Mouse (Mus musculus) kidney, postnatal 10 days (tissue): ENCODE measurements around the gene Rbms3.

Source experiments
- DNase-seq: peaks from one replicate; pipeline ENCODE4 v3.0.0; 2021; ENCODE audit warnings: mixed read lengths

Gene Rbms3

DNA sequence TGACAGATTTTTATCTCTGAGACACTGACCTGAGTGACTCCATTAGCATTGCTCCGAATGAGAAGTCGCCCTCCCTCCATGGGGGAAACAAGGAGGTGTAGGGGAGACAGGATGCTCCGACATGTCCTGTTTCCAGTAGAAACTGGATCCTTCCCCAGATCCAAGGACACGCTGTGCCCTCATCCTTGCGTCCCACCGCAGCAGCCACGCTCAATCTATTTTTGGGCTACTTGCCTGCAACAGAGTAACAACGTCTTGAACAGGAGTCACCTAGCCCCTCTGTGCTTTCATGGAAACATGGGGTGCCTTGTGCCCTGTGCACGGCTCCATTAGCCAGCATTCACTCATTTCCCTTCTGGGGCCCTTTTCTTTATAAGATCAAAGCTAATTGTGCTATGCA, at the start of gene Rbms3:
TSS of gene Rbms3 (minus strand) at position 143 of the 400 bp plus-strand sequence.
- DNase-seq: no peak

DNA sequence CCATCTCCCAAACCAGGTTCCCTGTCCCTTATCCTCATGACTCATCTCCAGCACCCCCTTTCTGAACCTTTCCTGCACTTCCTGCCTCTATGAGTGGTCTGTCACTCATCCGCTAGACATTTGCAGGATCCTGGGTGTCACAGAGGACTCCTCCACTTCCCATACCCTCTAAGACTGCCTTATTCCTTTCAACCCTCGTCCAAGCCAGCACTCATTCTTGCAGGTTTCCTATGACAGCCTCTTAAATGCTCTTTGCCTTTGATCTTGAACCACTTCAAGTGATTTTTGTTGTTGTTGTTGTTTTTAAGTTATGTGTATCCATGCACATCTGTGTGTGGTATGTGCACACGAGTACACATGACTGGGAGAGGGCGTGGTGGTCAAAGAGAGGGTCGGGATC, 43.6 kb upstream of the Rbms3 start:
- no peak for DNase-seq

DNA sequence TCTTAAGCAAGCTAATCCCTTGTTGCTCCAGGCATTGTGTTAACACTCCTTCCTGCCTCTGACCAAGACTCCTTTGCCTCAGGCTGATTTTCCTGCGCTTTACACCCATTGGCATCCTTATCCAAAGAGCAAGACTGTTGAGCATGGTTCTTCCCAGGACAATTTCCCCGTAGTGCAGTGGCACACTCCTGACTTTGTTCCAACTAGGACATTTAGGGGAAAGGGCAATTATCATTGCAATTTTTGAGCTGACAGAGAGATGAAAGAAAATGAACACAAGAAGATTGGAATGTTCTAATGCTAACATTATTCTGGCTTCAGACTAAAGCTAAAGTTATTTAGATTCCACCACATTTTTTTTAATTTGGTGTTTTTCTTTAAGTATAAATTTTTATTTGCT, 24.9 kb upstream of the Rbms3 start:
- no peak for DNase-seq

DNA sequence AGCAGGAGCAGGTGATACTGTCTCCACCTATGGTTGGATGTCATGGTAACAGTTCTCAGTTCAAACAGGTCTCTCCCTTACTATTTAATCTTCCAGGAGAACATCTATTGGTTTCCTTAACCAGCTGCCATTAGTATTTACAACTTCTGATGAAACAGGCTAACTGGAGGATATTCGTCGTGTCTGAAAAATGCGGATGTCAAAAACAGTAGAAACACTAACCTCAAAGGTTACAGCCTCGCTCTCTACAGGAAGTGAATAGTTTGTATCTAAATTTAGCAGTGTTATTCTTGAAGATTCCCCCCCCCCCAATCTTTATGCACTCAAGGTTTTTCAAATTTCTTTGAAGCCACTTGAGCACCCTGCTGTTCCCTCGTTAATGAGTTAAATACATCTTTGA, 23.9 kb upstream of the Rbms3 start:
- DNase-seq: no peak

DNA sequence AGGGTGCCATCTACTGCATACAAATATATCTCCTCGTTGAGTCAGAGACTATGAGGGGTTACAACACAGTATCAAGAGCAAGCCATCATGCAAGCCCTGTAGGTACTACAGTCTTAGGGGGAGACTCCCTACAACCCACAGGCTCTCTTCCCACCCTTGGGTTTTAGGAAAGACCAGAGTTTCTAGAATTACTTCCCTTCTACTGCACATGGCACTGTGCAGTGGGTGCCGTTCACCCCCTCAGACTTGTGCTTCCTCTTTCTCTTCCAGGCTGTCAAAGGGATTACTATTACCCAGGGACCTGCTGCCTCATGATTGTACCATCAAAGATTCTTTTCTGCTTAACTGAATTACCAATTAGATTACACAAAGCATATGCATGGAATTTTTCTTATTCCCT, 16.4 kb upstream of the Rbms3 start:
- DNase-seq: no peak

DNA sequence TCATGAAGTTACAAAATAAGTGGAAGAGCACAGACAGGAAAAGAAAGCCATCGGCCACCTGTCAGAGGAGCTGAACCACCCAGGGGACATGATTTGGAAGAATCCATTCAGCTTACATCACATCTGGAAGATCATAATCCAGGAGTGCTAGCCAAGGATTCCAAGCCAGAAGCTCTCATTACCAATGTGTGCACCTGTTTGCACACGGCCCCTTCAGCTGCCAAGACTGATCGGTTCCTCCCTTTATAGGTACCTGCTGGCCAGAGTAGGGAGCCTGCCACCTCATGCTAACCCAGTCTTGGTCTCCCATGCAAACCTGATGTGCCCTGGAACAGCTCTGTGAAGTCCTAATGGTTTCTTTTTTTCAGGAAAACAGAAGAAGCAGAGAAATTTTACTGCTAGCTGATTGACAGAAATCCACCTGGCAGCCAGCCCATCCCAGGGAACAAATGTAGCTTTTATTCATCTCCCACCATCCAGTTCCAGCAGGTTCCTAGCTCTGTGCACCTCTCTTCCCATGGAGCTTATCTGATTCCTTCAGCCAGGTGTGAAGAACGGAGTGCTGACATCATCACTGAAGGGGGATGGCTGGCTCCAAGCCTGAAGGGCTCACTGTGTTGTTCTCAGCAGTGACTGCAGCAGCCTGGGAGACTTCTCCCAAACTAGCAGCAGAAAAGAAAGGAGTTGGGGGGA, 11.5 kb upstream of the Rbms3 start:
- DNase-seq: peak; percentile 24

DNA sequence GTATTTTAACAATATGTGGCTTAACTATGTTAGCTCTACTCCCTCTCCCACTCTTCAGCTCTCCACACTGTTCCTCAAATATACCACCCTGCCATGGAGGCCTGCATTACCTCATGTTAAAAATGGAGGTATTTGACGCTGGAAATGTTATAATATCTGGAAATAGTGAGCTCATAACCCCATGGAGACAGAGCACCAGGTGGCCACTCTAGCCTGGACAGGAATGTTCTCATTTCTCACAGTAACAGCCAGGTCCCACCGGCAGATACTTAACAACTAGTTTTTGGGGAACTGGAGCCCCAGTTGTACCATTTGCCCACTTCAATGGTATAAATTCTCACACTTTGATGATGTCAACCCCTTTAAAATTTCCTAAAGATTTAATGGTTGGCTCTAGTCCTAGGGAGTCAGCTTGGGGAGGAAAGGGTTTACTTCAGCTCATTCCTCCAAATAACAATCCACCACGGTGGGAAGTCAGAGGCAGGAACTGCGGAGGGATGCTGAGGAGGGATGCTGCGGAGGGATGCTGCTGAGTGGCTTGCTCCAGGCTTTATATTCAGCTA, 9.0 kb upstream of the Rbms3 start:
- DNase-seq: no peak

DNA sequence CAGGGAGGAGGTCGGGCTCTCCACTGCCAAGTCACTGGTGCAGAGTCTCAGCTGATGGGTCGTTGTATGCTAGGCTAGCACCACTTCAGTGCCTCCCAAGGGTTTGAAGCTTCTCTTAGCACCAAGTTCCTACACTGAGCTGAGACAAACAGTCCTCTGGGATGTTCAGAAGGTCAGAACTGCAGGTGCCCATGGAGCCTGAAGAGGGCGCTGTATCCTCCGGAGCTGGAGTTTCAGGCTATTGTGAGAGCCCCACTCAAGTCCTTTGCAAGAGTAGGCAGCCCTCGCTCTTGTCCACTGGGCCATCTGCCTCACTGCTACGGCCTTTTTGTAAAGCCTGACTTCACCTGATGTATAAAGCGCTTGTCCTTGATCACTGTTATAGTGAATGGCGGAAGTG, 6.8 kb upstream of the Rbms3 start:
- no peak for DNase-seq

DNA sequence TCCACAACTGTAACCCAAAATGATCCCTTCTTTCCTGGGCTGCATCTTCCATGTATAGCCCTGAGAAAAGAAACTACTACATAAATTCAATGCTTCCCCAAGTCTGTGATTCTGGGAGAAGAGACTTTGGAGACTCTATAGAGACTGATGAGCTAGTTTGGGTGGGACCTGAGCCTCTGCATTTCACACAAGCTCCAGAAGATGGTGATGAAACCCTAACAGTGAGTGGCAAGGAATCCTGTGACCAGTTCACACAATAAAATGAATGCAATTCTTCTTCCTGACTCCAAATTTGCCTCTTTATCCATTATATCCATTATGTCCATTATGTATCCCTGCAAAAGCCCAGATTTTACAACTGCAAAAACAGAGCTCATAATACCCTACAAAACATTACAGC, 2.5 kb downstream of the Rbms3 start:
- DNase-seq: no peak

DNA sequence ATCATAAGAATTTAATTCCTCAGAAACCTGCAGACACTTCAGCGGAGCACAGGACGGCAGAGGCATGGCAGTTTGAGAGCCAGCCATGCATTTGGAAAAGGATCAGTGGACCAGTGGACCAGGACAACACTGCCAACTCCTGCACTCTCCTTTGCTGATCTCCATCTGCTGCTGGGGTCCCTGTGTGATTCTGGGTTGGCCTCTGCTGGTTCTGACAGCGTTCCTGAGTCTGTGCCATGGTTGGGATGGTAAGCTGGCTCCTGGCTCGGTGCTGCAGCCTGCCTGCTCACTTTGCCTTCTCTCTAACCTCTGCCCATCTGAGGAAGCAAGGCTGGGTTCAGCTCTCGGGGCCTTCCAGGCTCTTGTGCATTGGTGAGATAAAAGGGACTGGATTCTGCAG, 28.9 kb downstream of the Rbms3 start:
- DNase-seq: no peak

DNA sequence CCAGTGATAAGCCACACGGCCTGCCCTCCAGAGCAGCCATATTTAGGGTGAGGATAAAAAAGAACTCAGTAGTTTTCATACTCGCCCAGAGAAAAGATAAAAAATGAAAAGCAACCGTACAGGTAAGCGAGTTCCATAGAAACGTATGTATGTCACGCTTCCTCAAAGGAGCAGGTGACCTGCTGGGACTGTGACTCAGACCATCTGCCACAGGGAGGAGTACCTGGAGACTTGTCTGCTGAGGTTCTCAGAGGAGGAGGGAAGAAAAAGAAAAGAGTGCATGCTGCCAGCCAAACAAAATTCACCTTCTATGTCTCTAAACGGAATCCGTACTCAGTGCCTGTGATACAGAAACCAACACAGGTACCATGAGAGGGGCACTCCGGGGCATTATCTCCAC, 30.4 kb downstream of the Rbms3 start:
- DNase-seq: no peak

DNA sequence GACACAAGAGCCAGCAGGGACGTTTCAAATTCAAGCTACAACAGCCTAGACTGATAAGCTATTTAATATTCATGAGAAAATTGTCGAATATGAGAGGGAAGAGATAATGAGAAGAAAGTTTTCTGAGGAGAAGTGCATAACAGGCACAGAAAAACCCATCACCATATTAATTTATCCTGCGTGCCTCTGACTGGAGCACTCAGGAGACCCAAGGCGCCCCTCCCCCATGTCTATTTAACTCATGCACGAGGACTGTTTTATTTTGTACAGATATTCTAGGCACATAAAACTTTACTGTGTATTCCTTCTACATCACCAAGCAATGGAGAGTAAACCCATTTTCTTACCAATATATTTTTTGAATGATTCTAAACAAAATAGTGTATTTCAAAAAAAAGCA, 33.6 kb downstream of the Rbms3 start:
- no peak for DNase-seq

DNA sequence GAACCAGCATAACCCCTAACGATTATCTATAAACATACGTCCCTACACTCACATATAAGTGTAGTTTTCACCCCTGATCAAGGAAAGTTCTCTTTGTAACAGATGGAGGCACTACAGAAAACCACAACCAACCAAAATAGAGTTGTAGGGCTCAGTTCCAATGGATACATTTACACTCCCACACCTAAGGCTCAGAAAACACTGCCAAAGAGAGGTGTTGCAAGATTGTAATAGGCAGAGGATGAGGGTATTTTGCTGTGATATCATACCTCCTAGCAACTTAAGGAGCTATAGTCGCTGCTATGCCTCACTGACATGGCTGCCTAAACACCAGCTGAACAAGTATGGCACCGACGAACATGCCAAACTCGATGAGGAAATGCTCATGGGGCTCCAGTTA, 44.4 kb downstream of the Rbms3 start:
- no peak for DNase-seq

DNA sequence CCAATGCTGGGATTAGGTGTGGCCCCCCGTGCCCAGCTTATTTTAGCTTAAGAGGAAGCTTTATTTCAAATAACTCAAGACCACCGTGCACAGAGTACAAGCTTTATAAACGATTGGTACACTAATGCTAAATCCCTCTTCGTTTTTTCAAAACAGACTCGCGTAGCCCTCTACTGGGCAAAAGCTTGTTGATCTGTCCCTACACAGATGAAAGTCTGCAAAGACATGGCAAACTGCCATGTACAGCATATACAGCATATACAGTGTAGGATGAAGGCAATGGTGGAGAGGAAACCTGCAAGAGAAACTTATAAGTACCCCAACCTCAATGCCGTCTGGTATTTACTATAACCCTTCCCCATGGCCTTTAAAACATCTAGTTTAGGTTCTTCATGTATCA, 46.1 kb downstream of the Rbms3 start:
- DNase-seq: peak; percentile 54

DNA sequence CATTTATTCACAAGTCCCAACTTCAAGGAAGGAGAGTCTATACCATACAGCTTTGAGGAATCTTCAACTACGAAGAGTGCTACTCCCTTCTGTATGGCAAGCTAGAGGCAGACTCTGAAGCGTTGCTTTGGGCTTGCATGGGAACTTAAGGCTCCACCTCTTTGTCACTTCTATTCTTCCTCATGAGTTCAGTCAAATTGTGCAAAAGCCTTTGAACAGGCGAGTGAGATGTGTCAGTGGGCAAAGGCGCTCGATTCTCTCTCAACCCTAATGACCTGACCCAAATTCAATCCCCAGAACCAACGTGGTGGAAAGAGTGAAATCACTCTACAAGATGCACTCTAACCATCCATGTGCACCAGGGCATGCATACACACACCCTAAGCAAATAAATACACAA, 47.1 kb downstream of the Rbms3 start:
- no peak for DNase-seq

DNA sequence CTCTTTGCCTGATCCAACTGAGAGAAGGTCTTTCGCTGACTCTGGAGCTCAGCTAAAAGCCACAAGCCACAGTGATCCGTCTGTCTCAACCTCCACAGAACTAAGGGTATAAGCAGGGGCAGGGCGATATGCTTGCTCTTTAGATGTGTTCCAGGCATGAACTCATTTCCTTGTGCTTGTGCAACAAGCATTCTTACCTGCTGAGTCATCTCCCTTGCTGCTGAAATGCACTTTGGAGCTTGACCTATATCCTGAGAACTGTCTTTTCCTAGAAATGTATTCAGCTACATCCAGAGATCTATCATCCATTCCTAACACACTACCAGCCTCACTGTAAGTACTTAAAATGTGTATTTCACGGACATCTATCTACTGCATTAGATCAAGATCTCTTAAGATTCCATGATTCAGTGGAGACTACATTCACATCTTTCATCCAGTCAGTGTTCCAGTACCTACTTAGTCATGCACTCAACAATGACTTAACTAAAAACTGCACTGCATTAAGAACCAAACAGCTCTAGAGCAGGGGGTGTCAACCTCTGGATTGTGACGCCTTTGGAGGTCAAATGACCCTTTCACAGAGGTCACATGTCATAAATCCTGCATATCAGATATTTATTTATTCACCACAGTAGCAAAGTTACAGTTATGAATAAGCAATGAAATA, 58.4 kb downstream of the Rbms3 start:
- DNase-seq: no peak

DNA sequence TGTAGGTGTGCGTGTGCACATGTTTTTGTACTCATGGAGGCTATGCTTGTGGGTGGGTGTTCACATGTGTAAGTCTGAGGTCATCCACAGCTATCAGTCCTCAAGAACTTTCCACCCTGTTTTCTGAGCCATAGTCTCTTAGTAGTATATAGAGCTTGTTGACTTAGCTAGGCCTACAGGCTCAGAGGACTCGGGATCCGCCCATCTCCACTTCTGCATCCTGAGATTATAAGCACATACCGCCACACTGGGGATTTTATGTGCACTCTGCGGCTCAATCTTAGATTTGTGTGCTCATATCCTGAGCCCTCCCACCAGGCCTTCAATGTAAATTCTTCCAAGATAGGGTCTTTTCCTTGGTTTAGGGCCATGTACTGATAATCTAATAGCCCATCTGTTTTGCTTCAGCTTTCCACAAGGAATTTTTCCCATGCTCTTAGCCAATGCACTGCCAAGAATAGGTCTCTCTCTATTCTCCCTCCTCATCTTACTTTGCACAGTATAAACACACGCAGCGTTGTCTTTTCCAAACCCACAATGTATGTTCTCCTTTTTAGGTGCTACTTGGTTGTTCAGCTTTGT, 59.4 kb downstream of the Rbms3 start:
- no peak for DNase-seq

DNA sequence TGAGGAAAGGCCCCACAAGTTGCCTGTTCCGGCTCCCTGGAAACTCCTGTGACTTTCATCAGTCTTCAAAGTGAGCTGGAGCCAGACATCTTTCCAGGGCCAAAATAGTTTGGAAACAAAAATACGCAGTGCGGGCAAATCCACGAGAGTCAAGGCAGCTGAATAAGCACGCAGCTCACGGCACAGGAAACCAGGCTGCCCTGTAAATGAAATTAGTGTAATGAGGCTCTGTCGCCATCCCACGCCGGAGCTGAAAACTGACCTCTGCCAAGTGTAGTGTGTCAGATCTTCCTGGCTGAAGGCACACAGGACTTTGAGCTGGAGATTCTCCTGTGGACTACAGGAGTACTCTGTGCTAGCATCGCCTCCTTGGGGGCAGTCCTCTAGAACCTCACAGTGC, 63.4 kb downstream of the Rbms3 start:
- peak; percentile 18 for DNase-seq

DNA sequence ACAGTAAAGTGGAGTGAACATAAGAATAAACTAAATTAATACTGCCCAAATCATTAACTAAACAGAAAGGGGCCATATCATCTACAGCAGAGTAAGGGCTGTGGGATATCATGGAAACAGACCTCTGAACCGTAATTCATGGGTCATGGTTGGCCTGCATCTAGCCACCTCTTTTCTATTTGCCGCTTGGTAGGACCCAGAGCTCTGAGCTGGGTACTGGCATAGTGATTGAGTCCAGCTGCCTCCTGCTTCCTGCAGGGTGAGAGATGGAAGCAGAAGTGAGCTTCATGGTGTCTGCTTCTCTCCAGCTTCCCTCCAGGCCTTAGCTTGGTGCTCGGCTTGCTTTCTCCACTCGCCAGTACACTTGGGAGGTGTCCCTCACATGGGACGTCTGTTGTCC, 71.2 kb downstream of the Rbms3 start:
- no peak for DNase-seq

DNA sequence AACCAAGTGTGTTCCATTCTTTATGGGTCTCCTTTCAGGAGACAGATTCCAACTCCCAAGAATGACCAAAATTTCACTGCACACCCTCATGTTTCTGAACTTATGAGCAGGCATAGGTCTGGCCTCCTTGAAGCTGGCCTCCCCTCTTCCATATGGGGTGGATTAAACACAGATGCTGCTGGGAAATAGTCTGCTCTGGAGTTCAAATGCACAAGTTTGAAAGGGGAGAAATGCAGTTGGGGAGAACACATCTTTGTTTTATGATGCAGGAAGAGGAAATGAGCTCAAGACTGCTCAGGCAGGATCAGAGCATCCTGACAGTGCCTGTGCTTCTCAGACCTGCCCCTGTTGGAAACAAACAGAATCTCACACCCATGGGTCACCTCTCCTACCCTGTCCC, 75.4 kb downstream of the Rbms3 start:
- DNase-seq: no peak

DNA sequence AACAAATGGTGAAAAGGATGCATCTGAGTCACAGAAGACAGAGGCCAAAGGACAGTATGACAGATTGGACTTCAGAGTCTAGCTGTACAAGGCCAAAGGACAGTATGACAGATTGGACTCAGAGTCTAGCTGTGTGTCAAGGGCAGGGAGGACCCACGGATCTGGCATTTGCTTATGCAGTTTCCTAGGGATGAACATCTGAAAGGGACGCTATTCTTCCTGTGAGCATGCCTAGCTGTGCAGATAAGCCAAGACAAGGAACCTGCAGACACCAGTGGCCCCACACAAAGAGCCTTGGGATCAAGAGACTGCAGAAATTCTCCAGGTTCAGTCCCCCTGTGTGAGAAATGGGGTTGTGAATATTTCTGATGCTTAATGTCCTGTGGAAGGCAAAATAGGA, 100.4 kb downstream of the Rbms3 start:
- no peak for DNase-seq

DNA sequence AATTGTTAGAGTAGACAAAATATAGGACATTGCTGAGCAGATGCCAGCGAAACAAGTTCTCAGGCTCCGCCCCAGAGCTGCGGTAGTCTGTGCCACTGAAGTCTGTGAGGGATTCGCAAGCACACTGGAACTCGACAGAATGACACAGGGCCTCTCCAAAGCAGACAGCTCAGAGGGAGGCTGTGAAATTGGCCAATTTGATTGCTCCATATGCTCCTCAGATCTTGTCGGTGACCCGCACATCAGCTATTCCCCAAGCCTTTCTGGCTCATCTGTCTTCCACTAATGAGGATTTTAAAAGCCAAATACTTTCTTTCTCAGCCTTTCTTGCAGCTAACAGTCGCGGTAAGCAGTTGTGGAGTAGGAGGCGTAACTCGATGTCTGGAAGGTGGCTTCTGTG, 120.8 kb downstream of the Rbms3 start:
- no peak for DNase-seq

DNA sequence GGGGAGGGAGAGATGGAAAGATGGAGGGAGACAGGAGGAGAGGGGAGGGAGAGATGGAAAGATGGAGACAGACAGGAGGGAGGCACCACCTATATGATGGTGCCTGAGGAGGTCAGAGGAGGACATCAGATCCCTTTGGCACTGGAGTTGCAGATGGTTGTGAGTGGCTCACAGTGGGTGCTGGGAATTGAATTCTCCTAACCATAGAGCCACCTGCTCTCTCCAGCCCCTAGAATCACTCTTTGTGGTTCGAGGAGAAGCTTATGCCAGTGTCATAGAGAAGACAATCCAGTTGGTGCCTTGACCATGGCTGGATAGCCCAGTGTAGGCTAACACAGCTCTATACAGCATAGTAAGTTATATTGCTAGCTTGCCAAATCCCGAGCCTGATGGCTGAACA, 137.8 kb downstream of the Rbms3 start:
- DNase-seq: no peak

DNA sequence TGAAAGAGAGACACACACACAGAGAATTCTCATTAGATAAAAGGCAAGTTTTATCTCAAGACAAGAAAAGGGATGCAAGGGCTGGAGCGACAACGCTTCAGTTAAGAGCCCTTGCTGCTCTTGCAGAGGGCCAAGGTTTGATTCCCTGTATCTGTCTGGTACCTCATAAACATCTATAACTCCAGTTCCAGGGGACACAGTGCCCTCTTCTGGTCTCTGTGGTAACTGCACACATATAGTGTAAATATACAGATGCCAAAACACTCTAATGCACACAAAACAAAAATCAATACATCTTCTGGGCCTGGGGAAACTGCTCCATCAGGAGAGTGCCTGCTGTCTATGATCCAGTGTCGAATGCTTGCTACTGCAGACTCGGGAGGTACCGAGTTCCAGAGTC, 145.3 kb downstream of the Rbms3 start:
- peak; percentile 24 for DNase-seq
